Mouse (Mus musculus): ENCODE data around the gene Spin2-ps6. TPM values are rescaled to one million over a fixed set of nuclear protein-coding genes. Genes with fewer than 3 reads are reported as not detected.
"Not testable (repeated sequence)": the region's sequence is repeated elsewhere in the genome, so short reads cannot be mapped to it uniquely, and the experiment has no call there.

Gene Spin2-ps6
- polyA plus RNA-seq (2016; fragmentation: Nextera tagmentation; extraction: Ambion mirVana), result not detected in 2 replicates

DNA sequence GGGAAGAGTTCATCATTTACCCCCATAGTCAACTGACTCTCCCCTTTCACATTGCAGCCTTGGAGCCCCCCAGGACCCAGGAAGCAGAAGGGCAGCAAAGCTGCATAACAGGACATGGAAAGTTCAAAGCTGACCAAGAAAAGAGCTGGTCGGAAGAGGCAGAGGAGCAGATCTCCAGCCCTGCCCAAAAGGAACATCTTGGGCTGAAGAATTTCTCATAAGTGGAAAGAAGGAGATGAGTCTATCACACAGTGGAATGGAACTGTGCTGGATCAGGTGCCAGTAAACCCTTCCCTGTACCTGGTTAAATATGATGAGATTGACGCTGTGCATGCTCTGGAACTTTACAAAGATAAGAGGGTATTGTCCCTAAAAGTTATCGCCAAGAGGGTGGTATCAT lies at the start of gene Spin2-ps6:
Gene Spin2-ps6 (plus strand): TSS at position 301 of the 400 bp plus-strand sequence.
- not testable (repeated sequence) for H3K36me3 ChIP-seq; H3K4me2 ChIP-seq (replicated peaks); H3K9ac ChIP-seq (replicated peaks); H3K4me1 ChIP-seq; H3K9me3 ChIP-seq; ATAC-seq (ENCODE audit: low FRiP score, low read depth); H3K4me3 ChIP-seq; H3K27me3 ChIP-seq; H3K27ac ChIP-seq (replicated peaks)
- 83% methylated on average over 1 of the region's 3 CpGs for WGBS

Other genes starting within 250 kb of the Spin2-ps6 start
- gene Btbd35f12, start 78.5 kb downstream of the Spin2-ps6 start, polyA plus RNA-seq (2016; fragmentation: Nextera tagmentation; extraction: Ambion mirVana), result not detected in 2 replicates

All from midbrain, embryonic 12.5 days (tissue).